Mouse (Mus musculus): ENCODE measurements around the gene Prr12. TPM values are rescaled to one million over a fixed set of nuclear protein-coding genes. Genes with fewer than 3 reads are reported as not detected.
"Not testable (repeated sequence)": the region's sequence is repeated elsewhere in the genome, so short reads cannot be mapped to it uniquely, and the experiment has no call there.

Prr12 gene
- polyA plus RNA-seq, 1 experiment from 2014 or later, result 18.9 TPM

- no peak overlapping the region for H3K9ac ChIP-seq (ENCODE audit: low read depth, low read length)
- no peak overlapping the region for H3K4me2 ChIP-seq (replicated peaks; ENCODE audit: low read depth, low read length)
- no peaks in the 10 kb centered on the region for H3K9me3 ChIP-seq (ENCODE audit: control insufficient read depth, low read length)
- no peak overlapping the region for H3K4me3 ChIP-seq (ENCODE audit: low read length)
- no peaks in the 10 kb centered on the region for H3K4me1 ChIP-seq (ENCODE audit: control insufficient read depth, insufficient read depth, low read length)
- H3K27me3 ChIP-seq (ENCODE audit: control insufficient read depth, insufficient read depth, low read length), result no peaks in the 10 kb centered on the region
- WGBS, result 59% methylated on average over 2 of the region's 2 CpGs
- no peak overlapping the region for H3K27ac ChIP-seq (ENCODE audit: low read depth, low read length)
- no peak for ATAC-seq (ENCODE audit: low FRiP score, low TSS enrichment)
- peaks cover 41% of the 10 kb centered on the region for H3K36me3 ChIP-seq (ENCODE audit: control insufficient read depth, insufficient read depth, low read length)
These were observed 26.4 kb downstream of the Prr12 start for GRCm38 (mm10) chr7:45026256-45026655.

- no peak overlapping the region for H3K27ac ChIP-seq (ENCODE audit: low read depth, low read length)
- H3K9ac ChIP-seq (ENCODE audit: low read depth, low read length), result no peak overlapping the region
- 72% methylated on average over 8 of the region's 8 CpGs for WGBS
These were observed 27.0 kb downstream of the Prr12 start for GRCm38 (mm10) chr7:45025601-45026220.

GRCm38 (mm10) chr7:45024281-45025248 is 28.1 kb downstream of the Prr12 start:
- no peak overlapping the region for H3K4me3 ChIP-seq (ENCODE audit: low read length)
- H3K36me3 ChIP-seq (ENCODE audit: control insufficient read depth, insufficient read depth, low read length), result peaks cover 24% of the 10 kb centered on the region
- H3K27me3 ChIP-seq (ENCODE audit: control insufficient read depth, insufficient read depth, low read length), result no peaks in the 10 kb centered on the region
- WGBS, result 87% methylated on average over 15 of the region's 15 CpGs
- no peak overlapping the region for H3K9ac ChIP-seq (ENCODE audit: low read depth, low read length)
- no peak for ATAC-seq (ENCODE audit: low FRiP score, low TSS enrichment)
- H3K4me2 ChIP-seq (replicated peaks; ENCODE audit: low read depth, low read length), result no peak overlapping the region
- no peaks in the 10 kb centered on the region for H3K9me3 ChIP-seq (ENCODE audit: control insufficient read depth, low read length)
- H3K27ac ChIP-seq (ENCODE audit: low read depth, low read length), result no peak overlapping the region
- H3K4me1 ChIP-seq (ENCODE audit: control insufficient read depth, insufficient read depth, low read length), result peaks cover 2% of the 10 kb centered on the region; the same call in 1 of the 2 replicates

More at GRCm38 (mm10) chr7:45025601-45026220, 27.0 kb downstream of the Prr12 start:
- Histone ChIP-seq H3K36me3 (ENCODE audit: control insufficient read depth, insufficient read depth, low read length) (peaks cover 36% of the 10 kb centered on the region), H3K4me3 (ENCODE audit: low read length) (no peak overlapping the region), H3K27me3 (ENCODE audit: control insufficient read depth, insufficient read depth, low read length) (no peaks in the 10 kb centered on the region), H3K4me2 (replicated peaks; ENCODE audit: low read depth, low read length) (no peak overlapping the region), H3K9me3 (ENCODE audit: control insufficient read depth, low read length) (no peaks in the 10 kb centered on the region), H3K4me1 (ENCODE audit: control insufficient read depth, insufficient read depth, low read length) (no peaks in the 10 kb centered on the region)
- ATAC-seq (ENCODE audit: low FRiP score, low TSS enrichment), result no peak

GRCm38 (mm10) chr7:45023711-45024110 is 29.0 kb downstream of the Prr12 start:
- not testable (repeated sequence) for H3K9ac ChIP-seq (ENCODE audit: low read depth, low read length); H3K4me1 ChIP-seq (ENCODE audit: control insufficient read depth, insufficient read depth, low read length); H3K9me3 ChIP-seq (ENCODE audit: control insufficient read depth, low read length); H3K4me2 ChIP-seq (replicated peaks; ENCODE audit: low read depth, low read length); H3K27me3 ChIP-seq (ENCODE audit: control insufficient read depth, insufficient read depth, low read length); ATAC-seq (ENCODE audit: low FRiP score, low TSS enrichment); H3K27ac ChIP-seq (ENCODE audit: low read depth, low read length); H3K4me3 ChIP-seq (ENCODE audit: low read length)
- H3K36me3 ChIP-seq (ENCODE audit: control insufficient read depth, insufficient read depth, low read length), result peaks cover 17% of the 10 kb centered on the region
- WGBS, result 76% methylated on average over 5 of the region's 5 CpGs

GRCm38 (mm10) chr7:45020225-45020624 is 32.5 kb downstream of the Prr12 start:
- WGBS, result 78% methylated on average over 9 of the region's 9 CpGs
- H3K9me3 ChIP-seq (ENCODE audit: control insufficient read depth, low read length), result no peaks in the 10 kb centered on the region
- H3K4me3 ChIP-seq (ENCODE audit: low read length), result no peak overlapping the region
- H3K9ac ChIP-seq (ENCODE audit: low read depth, low read length), result no peak overlapping the region
- peaks cover 11% of the 10 kb centered on the region; the same call in 1 of the 2 replicates for H3K4me1 ChIP-seq (ENCODE audit: control insufficient read depth, insufficient read depth, low read length)
- no peak overlapping the region for H3K27ac ChIP-seq (ENCODE audit: low read depth, low read length)
- no peaks in the 10 kb centered on the region for H3K36me3 ChIP-seq (ENCODE audit: control insufficient read depth, insufficient read depth, low read length)
- no peak for ATAC-seq (ENCODE audit: low FRiP score, low TSS enrichment)
- H3K27me3 ChIP-seq (ENCODE audit: control insufficient read depth, insufficient read depth, low read length), result no peaks in the 10 kb centered on the region
- H3K4me2 ChIP-seq (replicated peaks; ENCODE audit: low read depth, low read length), result no peak overlapping the region

- Histone ChIP-seq H3K4me2 (replicated peaks; ENCODE audit: low read depth, low read length) (peak overlapping the region; percentile 68), H3K27me3 (ENCODE audit: control insufficient read depth, insufficient read depth, low read length) (no peaks in the 10 kb centered on the region), H3K4me1 (ENCODE audit: control insufficient read depth, insufficient read depth, low read length) (peaks cover 20% of the 10 kb centered on the region; the same call in 1 of the 2 replicates), H3K27ac (ENCODE audit: low read depth, low read length) (peak overlapping the region; percentile 52; the same call in 1 of the 2 replicates), H3K4me3 (ENCODE audit: low read length) (peak overlapping the region; percentile 84), H3K9ac (ENCODE audit: low read depth, low read length) (peak overlapping the region; percentile 23; the same call in 1 of the 2 replicates), H3K36me3 (ENCODE audit: control insufficient read depth, insufficient read depth, low read length) (no peaks in the 10 kb centered on the region), H3K9me3 (ENCODE audit: control insufficient read depth, low read length) (no peaks in the 10 kb centered on the region)
- WGBS, result 26% methylated on average over 8 of the region's 8 CpGs
- no peak for ATAC-seq (ENCODE audit: low FRiP score, low TSS enrichment)
These were observed 33.6 kb downstream of the Prr12 start for GRCm38 (mm10) chr7:45019031-45019571.

GRCm38 (mm10) chr7:45017242-45018061 is 35.2 kb downstream of the Prr12 start, which contains the start of gene Rras:
Gene Rras (plus strand): TSS chr7:45017961.
- H3K4me1 ChIP-seq (ENCODE audit: control insufficient read depth, insufficient read depth, low read length), result peaks cover 20% of the 10 kb centered on the region; the same call in 1 of the 2 replicates
- peak within 1 kb of the TSS; percentile 62 for H3K9ac ChIP-seq (ENCODE audit: low read depth, low read length)
- H3K9me3 ChIP-seq (ENCODE audit: control insufficient read depth, low read length), result no peaks in the 10 kb centered on the region
- no peaks in the 10 kb centered on the region for H3K27me3 ChIP-seq (ENCODE audit: control insufficient read depth, insufficient read depth, low read length)
- 0% methylated on average over 30 of the region's 36 CpGs for WGBS
- peak; percentile 91 for ATAC-seq (ENCODE audit: low FRiP score, low TSS enrichment)
- H3K4me2 ChIP-seq (replicated peaks; ENCODE audit: low read depth, low read length), result peak within 1 kb of the TSS; percentile 83
- H3K36me3 ChIP-seq (ENCODE audit: control insufficient read depth, insufficient read depth, low read length), result peaks cover 15% of the 10 kb centered on the region
- peak within 1 kb of the TSS; percentile 84 for H3K4me3 ChIP-seq (ENCODE audit: low read length)
- peak within 1 kb of the TSS; percentile 99 for H3K27ac ChIP-seq (ENCODE audit: low read depth, low read length)

- no peak for ATAC-seq (ENCODE audit: low FRiP score, low TSS enrichment)
- Histone ChIP-seq H3K9ac (ENCODE audit: low read depth, low read length) (peak overlapping the region; percentile 62), H3K4me3 (ENCODE audit: low read length) (peak overlapping the region; percentile 84), H3K27ac (ENCODE audit: low read depth, low read length) (peak overlapping the region; percentile 99), H3K27me3 (ENCODE audit: control insufficient read depth, insufficient read depth, low read length) (no peaks in the 10 kb centered on the region), H3K36me3 (ENCODE audit: control insufficient read depth, insufficient read depth, low read length) (peaks cover 22% of the 10 kb centered on the region), H3K4me2 (replicated peaks; ENCODE audit: low read depth, low read length) (peak overlapping the region; percentile 83), H3K4me1 (ENCODE audit: control insufficient read depth, insufficient read depth, low read length) (peaks cover 20% of the 10 kb centered on the region; the same call in 1 of the 2 replicates), H3K9me3 (ENCODE audit: control insufficient read depth, low read length) (no peaks in the 10 kb centered on the region)
- 4% methylated on average over 4 of the region's 4 CpGs for WGBS
These were observed 35.9 kb downstream of the Prr12 start for GRCm38 (mm10) chr7:45016761-45017160.

All from kidney, embryonic 14.5 days (tissue).